Mouse (Mus musculus) thymus, adult 2 months (tissue): ENCODE data around the gene Nfia.

ENCODE experiments used
- CTCF ChIP-seq: fragments of 200-500 bp; IDR thresholded peaks from 2 replicates; pipeline ENCODE4 v1.5.1; 2012; ENCODE audit warnings: mild to moderate bottlenecking, control low read depth, low read length, moderate library complexity, borderline replicate concordance; ENCODE audit not compliant: control insufficient read depth, poor library complexity, insufficient read depth; ENCODE audit errors: extremely low read depth
- POLR2A ChIP-seq: fragments of 200-500 bp; IDR thresholded peaks from 2 replicates; pipeline ENCODE4 v1.6.1; 2012; ENCODE audit warnings: mild to moderate bottlenecking, low read length, control low read depth, moderate library complexity; ENCODE audit not compliant: control insufficient read depth, poor library complexity, insufficient read depth; ENCODE audit errors: extremely low read depth

DNA sequence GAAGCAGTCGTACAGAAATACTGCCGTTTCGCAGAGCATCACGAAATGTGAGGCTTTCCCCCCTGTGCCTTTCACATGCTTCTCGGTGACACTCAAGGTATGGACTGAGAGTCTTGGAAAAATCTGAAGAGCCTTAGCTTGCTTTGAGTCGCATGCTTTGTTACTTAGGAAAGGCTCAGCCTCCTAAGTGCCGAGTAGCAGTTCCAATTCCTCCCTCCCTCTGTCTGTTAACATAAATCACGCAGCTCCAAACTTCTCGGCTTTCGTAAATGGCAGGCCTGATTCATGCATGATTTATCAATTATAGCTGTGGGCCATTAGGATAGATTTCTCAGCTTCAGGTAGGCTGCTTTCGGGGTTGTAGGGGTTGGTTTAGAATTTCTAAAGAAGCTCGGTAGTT, 284.7 kb downstream of the Nfia start:
- TF ChIP-seq CTCF (no peak), POLR2A (no peak)
